Mouse (Mus musculus) activated CD4-positive, CD25-positive, alpha-beta regulatory T cell, adult 4 months (primary cell): Measurements from ENCODE around the gene Ptgds. TPM values are rescaled to one million over a fixed set of nuclear protein-coding genes. Genes with fewer than 3 reads are reported as not detected.

Source experiments
- ATAC-seq: one replicate; pipeline ENCODE4 v1.8.0; 2017
- polyA plus RNA-seq, 2 experiments: library from polyadenylated mRNA; unstranded; fragments of 100-300 nt; shearing (Covaris generic); gene quantifications; one replicate each; pipeline ENCODE4 v1.2.1; 2017

The Ptgds gene
- polyA plus RNA-seq = not detected

GRCm38 (mm10) chr2:25469969-25470368 is at the start of gene Ptgds:
Ptgds (minus strand) TSS chr2:25470046.
- ATAC-seq = no peak

DNA sequence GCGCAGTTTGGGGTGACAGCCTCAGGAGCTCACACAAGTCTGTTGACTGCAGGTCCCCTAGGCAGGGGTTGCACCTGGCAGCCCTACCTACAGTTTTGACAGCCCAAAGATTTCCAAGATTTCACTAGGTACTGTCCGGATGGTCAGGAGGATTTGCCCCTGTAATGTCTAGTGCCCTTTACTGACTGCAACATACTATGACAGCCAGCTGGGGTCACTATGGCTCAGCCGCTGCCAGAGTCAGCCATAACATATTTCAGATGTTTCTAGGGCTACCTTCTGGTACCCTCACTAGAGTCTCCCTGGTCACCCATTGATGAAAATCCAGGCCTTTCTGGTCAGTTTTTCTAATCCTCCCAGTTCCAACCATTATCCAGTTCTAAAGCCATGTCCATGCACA is 40.1 kb upstream of the Ptgds start:
- no peak for ATAC-seq

DNA sequence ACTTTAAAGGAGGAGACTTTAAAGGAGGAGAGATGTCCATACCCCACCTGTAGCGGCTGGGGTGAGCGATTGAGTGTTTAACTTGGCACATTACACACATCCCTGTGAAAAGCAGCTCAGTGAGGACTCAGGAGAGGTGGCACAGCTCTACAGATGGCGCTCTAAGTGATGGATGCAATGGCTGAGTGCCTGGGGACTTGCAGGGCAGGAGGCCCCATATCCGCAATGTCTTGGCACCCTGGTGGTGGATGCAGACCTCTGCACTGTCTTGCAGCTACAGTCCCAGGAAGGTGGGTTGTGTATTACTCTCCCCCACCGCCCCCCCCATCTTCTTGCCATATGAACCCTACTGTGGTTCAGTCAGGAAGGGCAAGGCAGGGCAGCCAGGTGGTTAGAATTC is 37.1 kb upstream of the Ptgds start:
- peak; percentile 40 for ATAC-seq

DNA sequence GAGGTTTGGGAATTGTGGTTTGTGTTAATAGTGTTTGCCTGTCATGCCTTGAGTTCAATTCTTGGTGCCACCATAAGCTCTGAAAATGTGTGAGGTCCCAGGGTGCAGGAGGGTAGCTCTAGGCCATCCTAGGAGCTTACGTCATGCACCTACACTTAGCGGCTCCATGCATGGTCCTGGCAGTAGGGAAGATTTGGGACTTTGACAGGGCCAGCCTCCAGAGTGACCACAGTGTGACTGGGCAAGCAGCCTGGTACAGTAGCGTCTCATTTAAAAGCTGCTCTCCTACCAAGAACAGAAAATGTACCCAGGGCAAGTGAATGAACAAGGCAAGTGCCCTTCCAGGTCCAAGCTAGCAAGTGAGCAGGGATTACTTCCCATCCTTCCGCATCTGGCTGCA is 36.0 kb upstream of the Ptgds start:
- no peak for ATAC-seq

- ATAC-seq = no peak
Measured at GRCm38 (mm10) chr2:25505000-25505399, 35.2 kb upstream of the Ptgds start.

- no peak for ATAC-seq
Measured at GRCm38 (mm10) chr2:25504538-25504937, 34.7 kb upstream of the Ptgds start.

- ATAC-seq = no peak
Measured at GRCm38 (mm10) chr2:25502726-25503125, 32.9 kb upstream of the Ptgds start.

- ATAC-seq = no peak
Measured at GRCm38 (mm10) chr2:25501593-25502486, 32.0 kb upstream of the Ptgds start, which contains the start of gene C8g. C8g (minus strand) TSS chr2:25501719.

GRCm38 (mm10) chr2:25500576-25501405 is 30.9 kb upstream of the Ptgds start, which contains the start of gene Fbxw5:
Fbxw5 (plus strand) TSS chr2:25500750.
- ATAC-seq = peak; percentile 82

DNA sequence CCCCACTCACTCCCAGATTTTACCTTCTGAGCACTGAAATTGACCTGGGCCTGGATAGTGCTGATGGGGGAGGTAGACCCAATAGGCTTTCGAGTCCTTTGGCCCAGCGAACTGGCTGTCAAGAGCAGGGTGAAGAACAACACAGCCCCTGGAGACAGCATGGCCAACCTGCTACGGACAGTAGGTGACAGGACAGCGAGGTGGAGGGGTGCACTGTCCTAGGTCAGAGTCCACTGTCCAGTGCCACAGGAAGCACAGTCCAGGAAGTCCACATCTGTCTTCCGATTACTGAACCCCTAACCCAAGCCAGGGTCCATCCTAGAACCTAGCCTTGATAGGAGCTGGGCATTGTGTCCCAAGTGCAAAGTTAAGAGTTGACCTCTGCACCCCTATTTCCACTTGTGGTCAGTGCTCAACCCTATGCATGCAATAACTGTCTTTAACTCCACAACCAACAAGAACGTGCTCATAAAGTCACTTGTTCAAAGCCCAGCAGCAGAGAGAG is 30.3 kb upstream of the Ptgds start:
- ATAC-seq = no peak

DNA sequence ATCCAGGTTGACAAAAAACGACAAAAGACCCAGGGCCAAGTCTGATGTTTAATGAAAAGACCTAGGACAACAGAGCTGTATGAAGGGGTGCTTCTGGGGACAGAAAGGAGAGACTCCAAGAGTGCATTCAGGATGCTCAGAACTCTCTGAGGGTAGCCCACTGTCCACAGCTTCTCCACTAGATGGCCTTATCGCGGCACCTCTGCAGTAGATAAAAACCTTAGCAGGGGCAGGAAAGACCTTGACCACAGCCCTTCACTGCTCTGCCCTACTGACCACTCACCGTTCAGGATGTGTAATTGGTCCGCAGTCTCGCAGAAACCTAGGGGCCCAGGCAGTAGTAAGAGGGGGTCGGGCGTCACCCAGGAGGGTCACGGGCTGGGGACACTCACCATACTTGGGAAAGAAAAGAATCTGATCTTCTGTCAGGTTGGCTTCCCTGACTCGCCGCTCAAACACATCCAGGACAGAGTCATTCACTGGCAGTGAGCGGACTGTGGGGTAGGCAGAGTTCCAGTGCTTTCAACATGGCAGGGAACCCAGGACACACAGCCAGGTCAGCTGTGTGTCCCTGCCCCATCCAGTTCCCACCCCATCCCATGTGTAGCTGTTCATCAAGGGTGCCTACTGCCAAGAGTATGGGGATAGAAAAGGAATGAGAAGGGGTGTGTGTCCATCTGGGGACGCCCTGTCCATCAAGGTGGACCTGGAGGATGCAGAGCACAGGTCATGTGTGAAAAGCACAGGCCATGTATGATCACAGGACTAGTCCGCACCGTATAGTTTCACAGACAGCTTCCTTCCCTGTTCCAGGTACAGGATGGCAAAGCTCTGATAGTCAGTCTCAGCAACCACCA is 29.0 kb upstream of the Ptgds start:
- no peak for ATAC-seq

DNA sequence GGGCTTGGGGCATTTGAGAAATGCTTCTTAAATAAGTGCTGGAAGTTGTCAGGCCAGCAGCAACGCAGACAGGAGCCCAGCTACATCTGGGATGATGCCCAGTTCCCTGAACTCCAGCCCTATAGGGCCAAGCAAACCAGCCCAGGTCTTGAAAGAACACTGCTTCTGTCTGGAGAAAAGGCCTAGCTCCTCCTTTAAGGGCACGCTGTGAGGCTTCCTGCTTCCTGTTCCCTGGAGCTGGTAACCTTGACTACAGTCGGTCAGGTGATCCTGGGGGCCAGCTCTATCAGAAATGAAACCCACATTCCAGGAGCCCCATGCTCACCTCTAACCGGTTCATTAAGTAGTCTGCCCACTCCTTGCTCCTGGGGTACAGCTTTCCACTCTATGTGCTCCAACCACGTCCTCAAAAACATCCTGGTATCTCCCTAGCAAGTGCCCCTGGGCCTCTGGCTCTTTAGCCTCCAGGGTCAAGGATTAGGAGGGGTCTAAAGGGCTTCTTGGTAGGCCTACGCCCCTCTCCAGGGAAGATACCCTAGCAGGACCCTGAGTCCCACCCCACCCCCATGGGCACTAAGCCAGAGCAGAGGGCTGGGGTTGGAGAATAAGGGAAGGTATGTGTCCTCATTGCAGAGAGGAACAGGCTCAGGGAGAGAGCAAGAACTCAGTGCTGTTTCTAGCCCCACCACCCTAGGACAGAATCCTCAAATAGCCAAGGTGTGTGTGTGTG is 28.2 kb upstream of the Ptgds start:
- no peak for ATAC-seq

DNA sequence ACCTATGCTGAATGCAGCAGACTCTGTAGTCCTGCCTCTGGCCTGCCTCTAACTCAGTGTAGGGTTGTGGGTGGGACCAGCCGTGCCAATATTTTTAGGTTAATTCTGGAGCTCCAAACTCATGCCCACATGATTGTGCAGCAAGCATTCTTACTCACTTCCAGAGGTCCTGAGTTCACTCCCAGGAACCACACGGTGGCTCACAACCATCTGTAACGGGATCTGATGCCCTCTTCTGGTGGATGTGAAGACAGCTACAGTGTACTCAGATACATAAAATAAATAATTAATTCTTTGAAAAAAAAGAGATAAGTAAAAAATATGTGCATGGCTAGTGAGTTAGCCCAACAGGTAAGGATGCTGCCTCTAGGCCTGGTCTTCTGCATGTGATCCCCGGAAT is 26.6 kb upstream of the Ptgds start:
- ATAC-seq = no peak

DNA sequence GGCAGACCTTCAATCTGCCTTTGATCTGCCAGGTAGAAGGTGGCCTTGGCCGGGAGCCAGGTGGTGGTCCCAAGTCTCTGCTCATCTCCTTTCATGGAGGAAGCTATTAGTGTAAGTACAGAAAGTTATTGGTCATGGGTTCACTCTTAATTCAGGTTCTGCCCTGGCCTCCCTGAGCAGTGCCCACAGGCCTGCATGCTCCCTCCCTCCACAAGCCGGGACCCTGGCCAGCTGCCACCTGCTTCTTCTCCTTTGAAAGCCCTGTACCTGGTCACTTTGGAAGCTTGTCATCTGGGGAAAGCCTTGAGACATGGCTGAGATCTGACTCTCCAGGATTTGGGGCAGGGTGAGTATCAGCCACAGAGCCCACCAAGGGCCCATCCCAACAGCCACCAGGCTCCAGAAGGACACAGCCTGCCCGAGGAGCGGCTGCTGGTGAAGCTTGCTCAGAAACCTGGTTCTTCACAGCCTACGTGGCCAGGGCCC is 23.7 kb upstream of the Ptgds start, which contains the start of gene Lcn12:
Gene Lcn12 (minus strand): TSS at position 436 of the 486 bp plus-strand sequence.
- ATAC-seq = no peak

GRCm38 (mm10) chr2:25492988-25493387 is 23.1 kb upstream of the Ptgds start:
- ATAC-seq = no peak

GRCm38 (mm10) chr2:25488671-25489068 is 18.8 kb upstream of the Ptgds start:
- no peak for ATAC-seq

- no peak for ATAC-seq
Measured at GRCm38 (mm10) chr2:25487965-25488670, 18.3 kb upstream of the Ptgds start.

DNA sequence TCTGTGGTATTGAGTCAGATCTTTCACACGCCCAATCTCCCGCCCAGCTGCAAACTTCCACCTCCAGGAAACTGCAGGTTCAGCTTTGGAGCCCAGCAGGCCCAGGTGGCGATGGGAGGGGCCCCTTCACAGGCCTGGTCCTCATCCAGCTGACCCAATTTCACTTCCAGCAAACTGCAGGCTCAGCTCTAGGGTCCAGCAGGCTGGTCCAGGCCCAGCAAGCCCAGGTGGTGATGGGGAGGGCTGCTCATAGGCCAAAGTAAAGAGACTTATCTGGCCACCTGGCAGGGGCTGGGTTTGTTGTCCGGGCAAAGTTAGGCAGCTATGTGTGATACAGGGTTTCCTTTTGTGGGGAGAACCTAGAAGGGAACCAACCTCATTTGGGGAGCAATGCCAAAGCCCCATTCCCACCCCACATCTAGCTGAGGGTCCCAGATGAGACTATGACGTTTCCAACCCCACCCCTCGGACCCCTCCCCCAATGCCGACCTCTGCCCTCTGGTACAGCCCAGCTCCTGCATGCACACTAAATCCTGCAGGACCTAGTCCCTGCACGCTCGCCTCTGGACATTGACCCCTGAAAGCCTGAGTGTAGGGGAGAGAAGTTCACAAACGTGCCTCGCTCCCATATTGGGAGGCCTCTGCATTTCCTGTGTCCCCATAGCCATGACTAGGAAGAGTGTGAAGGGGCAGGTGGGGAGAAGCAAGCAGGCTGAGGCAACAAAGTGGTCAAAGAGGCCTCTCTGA is 15.2 kb upstream of the Ptgds start:
- no peak for ATAC-seq

DNA sequence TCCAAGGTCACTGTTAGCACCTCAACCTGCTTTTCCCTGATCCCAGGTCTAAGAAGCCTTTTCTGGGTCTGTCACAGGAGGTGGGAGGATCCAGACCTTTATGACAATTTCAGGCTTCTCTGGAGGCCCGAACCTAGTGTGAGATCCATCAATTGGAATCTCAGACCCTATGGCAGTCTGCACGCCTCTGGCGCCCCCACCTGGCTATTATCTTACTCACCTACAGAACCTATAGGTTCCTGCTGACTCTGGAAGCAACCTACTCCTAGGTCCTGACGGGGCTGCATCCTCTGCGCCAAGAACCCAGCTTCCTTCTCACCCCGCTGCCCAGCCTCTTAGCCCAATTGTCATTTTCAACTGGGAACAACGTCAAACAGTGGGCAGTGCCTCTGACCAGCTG is 13.1 kb upstream of the Ptgds start:
- ATAC-seq = peak; percentile 76

DNA sequence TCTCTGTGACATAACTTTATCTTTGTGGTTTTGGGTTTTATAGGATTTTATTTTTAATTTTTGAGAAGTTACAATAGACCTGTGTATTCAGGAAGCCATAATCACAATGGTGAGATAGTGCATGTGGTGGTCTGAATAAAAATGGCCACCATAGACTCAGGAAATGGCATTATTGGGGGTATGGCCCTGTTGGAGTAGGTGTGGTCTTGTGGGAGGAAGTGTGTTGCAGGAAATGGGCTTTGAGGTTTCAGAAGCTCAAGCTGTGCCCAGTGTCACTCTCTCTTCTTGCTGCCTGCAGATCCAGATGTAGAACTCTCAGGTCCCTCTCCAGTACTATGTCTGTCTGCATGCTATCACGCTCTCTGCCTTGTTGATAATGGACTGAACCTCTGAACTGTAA is 10.7 kb upstream of the Ptgds start:
- no peak for ATAC-seq
